Mouse (Mus musculus) thymus, adult 2 months (tissue): ENCODE results near the gene Ssty2. TPM values are rescaled to one million over a fixed set of nuclear protein-coding genes. Genes with fewer than 3 reads are reported as not detected.
"Not testable (repeated sequence)": the region's sequence is repeated elsewhere in the genome, so short reads cannot be mapped to it uniquely, and the experiment has no call there.

Experiments used
- DNase-seq: peaks from one replicate; pipeline ENCODE4 v3.0.0; 2021
- H3K27ac ChIP-seq: fragments of 200-500 bp; 2 replicates; pipeline ENCODE4 v1.5.1; 2012; ENCODE audit warnings: low read length, control low read depth; ENCODE audit not compliant: control insufficient read depth, insufficient read depth
- H3K27me3 ChIP-seq: fragments of 200-500 bp; 2 replicates; pipeline ENCODE4 v1.6.1; 2012; ENCODE audit warnings: mild to moderate bottlenecking, low read length, moderate library complexity, mixed read lengths; ENCODE audit not compliant: control insufficient read depth, insufficient read depth
- H3K36me3 ChIP-seq: fragments of 200-500 bp; 2 replicates; pipeline ENCODE4 v1.6.1; 2012; ENCODE audit warnings: mild to moderate bottlenecking, low read length, moderate library complexity; ENCODE audit not compliant: control insufficient read depth, insufficient read depth
- H3K4me1 ChIP-seq: fragments of 200-500 bp; replicated peaks from 2 replicates; pipeline ENCODE4 v1.6.1; 2012; ENCODE audit warnings: low read length; ENCODE audit not compliant: control insufficient read depth, insufficient read depth
- H3K4me3 ChIP-seq: fragments of 200-500 bp; 2 replicates; pipeline ENCODE4 v1.5.1; 2012; ENCODE audit warnings: mild to moderate bottlenecking, low read length, control low read depth, moderate library complexity; ENCODE audit not compliant: control insufficient read depth, insufficient read depth
- WGBS: fragments of 180-500 bp; shearing (Covaris S2); methylation state at CpG from one replicate; pipeline ENCODE4 v1.1.7; 2018; 5-methylcytosine and 5-hydroxymethylcytosine counted together
- polyA plus RNA-seq: library from polyadenylated mRNA; depleted of rRNA; stranded (reverse); fragments of >200 nt; gene quantifications from 2 replicates; pipeline ENCODE4 v1.2.3, GENCODE M21; 2012; rRNA removed

Gene Ssty2
- polyA plus RNA-seq, result not detected in 2 replicates

DNA sequence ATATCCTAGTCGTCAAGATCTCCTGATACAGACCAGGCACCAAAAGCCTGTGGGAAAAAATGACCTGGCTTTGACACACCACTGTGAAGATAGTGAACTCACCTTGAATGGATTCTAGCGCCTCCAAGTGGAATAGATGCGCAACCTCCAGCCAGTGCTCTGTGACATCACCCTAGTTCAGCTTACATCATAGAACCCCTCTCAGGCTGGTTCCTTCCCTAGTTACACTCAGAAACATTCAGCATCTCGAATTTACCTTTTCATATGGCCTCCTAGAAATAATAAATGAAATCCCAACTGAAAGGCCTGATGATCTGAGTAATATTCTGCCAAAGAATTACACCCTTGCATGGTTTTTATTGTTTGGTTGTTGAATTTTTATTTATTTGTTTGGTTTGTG, at the start of gene Ssty2:
TSS of gene Ssty2 (minus strand) at position 101 of the 400 bp plus-strand sequence.
- H3K27me3 ChIP-seq, H3K36me3 ChIP-seq, H3K4me3 ChIP-seq, H3K27ac ChIP-seq, DNase-seq, H3K4me1 ChIP-seq: not testable (repeated sequence)
- WGBS, result no CpG with 5 or more reads among the region's 4 CpGs
